Mouse (Mus musculus) v-Abl transformed pro-B cells (cell line): ENCODE data around the gene Gpr139.

ENCODE experiments used
- in situ Hi-C, 2 experiments: fragments of 400-800 bp; cut with MboI; formaldehyde crosslinking; loops; one replicate each; pipeline ENCODE4 v1.15.1; 2025; ENCODE audit not compliant: unreplicated experiment in 2 of 2

Gpr139 gene

DNA sequence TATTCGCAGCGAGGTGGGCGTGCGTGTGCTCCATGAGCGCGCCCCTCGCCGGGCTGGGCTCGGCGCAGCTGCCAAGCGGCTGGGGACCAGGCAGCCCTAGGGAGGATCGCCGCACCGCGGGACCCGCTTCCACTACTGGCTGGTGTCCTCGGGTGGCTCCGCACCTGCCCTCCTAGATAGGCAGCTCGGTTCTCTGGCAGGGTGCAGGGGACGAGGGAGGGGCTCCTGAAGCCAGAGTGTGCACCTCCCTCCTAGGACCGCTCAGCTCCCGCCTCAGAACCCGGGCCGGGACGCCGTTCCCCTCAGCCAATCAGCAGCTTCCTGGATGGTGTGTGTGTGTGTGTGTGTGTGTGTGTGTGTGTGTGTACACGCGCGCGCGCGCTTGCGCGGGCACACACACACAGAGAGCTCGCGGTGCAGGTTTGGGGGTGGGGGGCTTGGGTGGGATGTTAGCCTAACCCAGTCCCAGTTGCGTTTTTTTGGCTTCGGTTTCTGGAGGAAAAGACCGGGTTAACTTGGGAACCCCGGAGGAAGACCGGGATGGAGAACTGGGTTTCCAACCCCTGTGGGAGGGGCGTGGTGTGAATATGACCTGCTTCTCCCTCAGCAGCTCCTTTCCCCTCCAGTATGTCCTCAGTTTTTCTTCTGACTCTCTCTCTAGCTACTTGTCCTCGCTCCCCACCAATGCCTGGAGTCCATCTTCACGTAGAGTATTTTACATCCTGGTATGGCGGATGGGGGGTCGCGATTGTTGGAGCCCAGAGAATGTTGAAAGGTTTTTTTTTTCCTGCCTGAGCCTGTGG, at the start of gene Gpr139:
Gpr139 (minus strand) TSS at position 263 of the 803 bp plus-strand sequence.
- in situ Hi-C loops = loop anchor here (10.0 kb wide), 2 partner anchors 240 to 330 kb away; partner anchors contain the start of gene Acsm5 (in 2 of the 2)

DNA sequence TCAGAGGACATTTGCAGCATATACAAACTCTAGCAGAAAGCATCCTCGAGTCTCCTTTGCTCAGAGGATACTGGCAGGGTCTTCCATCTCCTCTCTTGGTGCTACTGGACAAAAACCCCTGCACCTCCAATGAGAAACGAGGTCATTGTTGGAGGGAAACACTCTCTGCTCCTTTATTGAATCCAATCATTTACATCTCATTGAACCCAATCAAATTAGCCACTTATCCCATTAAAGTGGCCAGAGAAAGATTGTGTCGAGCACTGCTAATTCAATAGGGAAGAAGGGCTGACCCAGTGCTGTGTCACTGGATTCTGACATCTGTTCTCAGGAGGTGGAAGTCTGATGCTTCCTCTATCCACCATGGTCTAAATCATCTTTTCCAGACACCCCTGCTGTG, 46.6 kb upstream of the Gpr139 start:
- in situ Hi-C loops = no loop called here

DNA sequence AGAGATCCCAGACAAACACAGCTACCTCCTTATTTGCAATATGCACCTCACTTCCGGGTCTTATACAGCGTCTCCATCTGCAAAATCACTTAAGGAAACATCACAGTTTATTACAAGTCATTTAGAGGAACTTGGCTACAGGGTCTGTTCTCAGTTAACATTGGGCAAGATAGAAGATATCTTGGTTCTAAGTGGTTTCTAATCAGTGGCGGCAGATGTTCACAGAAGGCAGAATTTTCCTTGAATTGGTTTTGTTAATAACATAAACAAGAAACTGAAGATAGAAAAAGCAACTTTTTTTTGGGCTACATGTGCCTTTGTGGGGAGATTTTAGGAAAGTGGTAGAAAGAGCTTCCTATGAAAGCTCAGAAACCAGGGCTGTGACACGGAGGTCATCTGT, 38.3 kb upstream of the Gpr139 start:
- in situ Hi-C loops = no loop called here

GRCm38 (mm10) chr7:119219121-119219520, 34.7 kb upstream of the Gpr139 start:
- in situ Hi-C loops = no loop called here

DNA sequence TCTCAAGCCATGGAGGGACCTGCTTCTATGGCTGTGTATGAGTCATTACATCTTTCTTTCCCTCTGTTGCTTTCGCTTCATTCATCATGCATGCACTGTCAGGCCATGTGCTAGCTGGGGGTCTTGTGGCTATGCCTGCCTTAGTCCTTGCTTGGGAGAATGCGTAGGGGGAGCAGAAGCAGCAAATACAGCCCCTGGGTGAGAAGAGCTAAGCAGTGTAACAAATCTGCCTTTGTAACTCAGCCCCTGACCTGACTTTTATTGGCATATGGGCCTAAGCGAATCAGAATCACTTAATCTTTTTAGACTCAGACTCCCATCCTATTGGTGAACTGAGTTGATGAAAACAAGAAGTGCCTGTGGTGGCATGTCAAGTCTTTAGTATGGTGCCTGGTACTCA, 22.8 kb upstream of the Gpr139 start:
- in situ Hi-C loops = no loop called here

DNA sequence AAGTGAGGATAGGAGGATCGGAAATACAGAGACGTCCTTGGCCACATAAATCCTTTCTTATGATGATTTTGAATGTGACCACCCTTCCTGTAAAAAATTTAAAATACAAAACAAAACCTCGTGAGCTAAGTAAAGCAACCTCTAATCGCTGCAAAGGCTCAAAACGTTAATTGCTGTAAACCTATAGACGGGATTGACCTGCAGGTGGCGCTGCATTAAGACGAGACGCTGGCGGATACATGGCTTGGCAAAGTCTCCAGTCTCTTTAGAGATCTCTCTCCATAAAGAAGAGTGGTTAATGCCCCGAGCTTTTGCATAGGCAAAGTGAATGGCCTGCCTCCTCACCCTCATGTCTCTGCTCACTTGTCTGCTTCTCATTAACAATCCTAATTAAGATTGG, 2.0 kb upstream of the Gpr139 start:
- in situ Hi-C loops = loop anchor here (10.0 kb wide), 2 partner anchors 238 to 328 kb away; partner anchors contain the start of gene Acsm5 (in 2 of the 2)

- in situ Hi-C loops = loop anchor here (10.0 kb wide), 2 partner anchors 239 to 329 kb away; partner anchors contain the start of gene Acsm5 (in 2 of the 2)
Observed at GRCm38 (mm10) chr7:119185181-119185940, 958 bp upstream of the Gpr139 start.

GRCm38 (mm10) chr7:119181053-119181452, 3.4 kb downstream of the Gpr139 start:
- in situ Hi-C loops = loop anchor here (10.0 kb wide), 2 partner anchors 244 to 334 kb away; partner anchors contain the start of gene Acsm5 (in 2 of the 2)

GRCm38 (mm10) chr7:119160015-119160414, 24.4 kb downstream of the Gpr139 start:
- in situ Hi-C loops = no loop called here

- in situ Hi-C loops = no loop called here
Observed at GRCm38 (mm10) chr7:119111771-119112170, 72.6 kb downstream of the Gpr139 start.

GRCm38 (mm10) chr7:119105878-119106277, 78.5 kb downstream of the Gpr139 start:
- in situ Hi-C loops = no loop called here

GRCm38 (mm10) chr7:119096583-119096982, 87.8 kb downstream of the Gpr139 start:
- in situ Hi-C loops = no loop called here
